ENCODE assay signal across 28 mouse cellular contexts in the genomic region with DNA sequence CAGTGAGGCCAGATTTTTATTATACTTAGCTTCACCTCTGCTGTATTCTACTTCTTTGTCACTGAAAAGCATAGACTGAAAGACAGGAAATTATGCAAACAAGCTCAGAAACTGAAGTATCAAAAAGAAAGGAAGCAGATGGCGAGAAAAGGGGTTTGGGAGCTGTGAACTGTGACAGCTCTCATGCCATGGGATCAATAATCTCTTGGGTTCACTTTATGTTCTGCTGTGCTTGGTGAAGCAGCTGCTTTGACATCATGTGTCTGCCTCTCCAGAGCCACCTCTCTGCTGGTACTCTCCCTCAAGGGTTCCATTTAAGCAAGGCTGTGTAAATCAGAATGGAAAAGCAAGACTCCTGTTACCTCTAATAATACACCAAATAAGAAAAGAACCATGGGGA.
DNase-seq lines count a peak whose midpoint lies in the region; ATAC-seq and TF ChIP-seq lines count a peak whose summit lies in the region.
"Had no signal": no experiment of that assay in that cellular context is flagged by ENCODE, and none has a peak within 500 bp of the region (broad histone marks: within the 10 kb centered on the region; RNA-seq: fewer than 3 reads in every experiment).

No protein-coding gene starts in this region.

- H3K9me3 ChIP-seq in forebrain, embryonic 14.5 days (replicated peaks; ENCODE audit: control insufficient read depth, low read length), result no peaks in the 10 kb centered on the region
- no peaks in the 10 kb centered on the region for H3K9me3 ChIP-seq in forebrain, embryonic 13.5 days (replicated peaks)
- no peaks in the 10 kb centered on the region for H3K9me3 ChIP-seq in midbrain, embryonic 11.5 days (ENCODE audit: control insufficient read depth, low read length)
- no peaks in the 10 kb centered on the region for H3K9me3 ChIP-seq in midbrain, embryonic 15.5 days
- H3K9me3 ChIP-seq in CH12.LX (replicated peaks; ENCODE audit: low read length), result peaks cover 14% of the 10 kb centered on the region
- H3K9me3 ChIP-seq: embryonic facial prominence, embryonic 13.5 days; forebrain, embryonic 10.5 days; forebrain, embryonic 15.5 days; G1E; heart, embryonic 10.5 days; heart, embryonic 13.5 days; hindbrain, embryonic 13.5 days; intestine, embryonic 15.5 days had no signal

- H3K79me2 ChIP-seq in CH12.LX (replicated peaks; ENCODE audit: control insufficient read depth, extremely low read depth, insufficient read depth, poor library complexity, severe bottlenecking), result no peaks in the 10 kb centered on the region

- no peak for TF ChIP-seq POLR2A in CH12.LX (IDR thresholded peaks at IDR 0.05; ENCODE audit: low read depth, low read length)

- no peak for TF ChIP-seq RAD21 in CH12.LX (IDR thresholded peaks at IDR 0.05; ENCODE audit: low read depth, low read length)

- no peaks in the 10 kb centered on the region for H3K36me3 ChIP-seq in forebrain, embryonic 14.5 days (ENCODE audit: control insufficient read depth, insufficient read depth, low read length)
- H3K36me3 ChIP-seq in forebrain, embryonic 13.5 days (ENCODE audit: poor library complexity, severe bottlenecking), result no peaks in the 10 kb centered on the region
- H3K36me3 ChIP-seq in midbrain, embryonic 11.5 days (ENCODE audit: control insufficient read depth, insufficient read depth, low read length), result no peaks in the 10 kb centered on the region
- H3K36me3 ChIP-seq in midbrain, embryonic 15.5 days (replicated peaks), result no peaks in the 10 kb centered on the region
- no peaks in the 10 kb centered on the region for H3K36me3 ChIP-seq in CH12.LX (replicated peaks in 1 of 2; ENCODE audit: control insufficient read depth in 1 of 2, insufficient read depth in 1 of 2, low read length in 1 of 2)
- H3K36me3 ChIP-seq: embryonic facial prominence, embryonic 13.5 days; forebrain, embryonic 10.5 days; forebrain, embryonic 15.5 days; G1E; heart, embryonic 10.5 days; heart, embryonic 13.5 days; hindbrain, embryonic 13.5 days; intestine, embryonic 15.5 days had no signal

- TF ChIP-seq EP300 in CH12.LX (IDR thresholded peaks at IDR 0.05; ENCODE audit: low read length), result no peak

- no peak overlapping the region for H3K4me2 ChIP-seq in forebrain, embryonic 14.5 days (ENCODE audit: low read length)
- H3K4me2 ChIP-seq in forebrain, embryonic 13.5 days, result no peak overlapping the region
- no peak overlapping the region for H3K4me2 ChIP-seq in midbrain, embryonic 11.5 days
- H3K4me2 ChIP-seq in midbrain, embryonic 15.5 days, result no peak overlapping the region
- no peak overlapping the region for H3K4me2 ChIP-seq in CH12.LX (ENCODE audit: insufficient read depth, low read depth, poor library complexity, severe bottlenecking)
- H3K4me2 ChIP-seq: embryonic facial prominence, embryonic 13.5 days; forebrain, embryonic 15.5 days; heart, embryonic 13.5 days; hindbrain, embryonic 13.5 days; intestine, embryonic 15.5 days had no signal

- dilution Hi-C loops in CH12.LX (cut with MboI; ENCODE audit: extremely low pct_ligation_motif_present, extremely low pct_unique_long_range_greater_than_20kb, low sequenced_read_pairs), result no loop called here

- no peaks in the 10 kb centered on the region for H3K27me3 ChIP-seq in forebrain, embryonic 14.5 days (replicated peaks; ENCODE audit: control insufficient read depth, insufficient read depth, low read length)
- H3K27me3 ChIP-seq in forebrain, embryonic 13.5 days, result no peaks in the 10 kb centered on the region
- H3K27me3 ChIP-seq in midbrain, embryonic 11.5 days (ENCODE audit: control insufficient read depth, insufficient read depth, low read length), result no peaks in the 10 kb centered on the region
- H3K27me3 ChIP-seq in midbrain, embryonic 15.5 days (replicated peaks), result no peaks in the 10 kb centered on the region
- no peaks in the 10 kb centered on the region for H3K27me3 ChIP-seq in CH12.LX (replicated peaks)
- H3K27me3 ChIP-seq: embryonic facial prominence, embryonic 13.5 days; forebrain, embryonic 15.5 days; heart, embryonic 13.5 days; hindbrain, embryonic 13.5 days; intestine, embryonic 15.5 days; Patski had no signal

- 67% methylated on average over 1 of the region's 1 CpGs for WGBS in forebrain, embryonic 14.5 days
- WGBS in forebrain, embryonic 13.5 days, result 79% methylated on average over 1 of the region's 1 CpGs
- 70% methylated on average over 1 of the region's 1 CpGs for WGBS in midbrain, embryonic 11.5 days
- 67% methylated on average over 1 of the region's 1 CpGs for WGBS in midbrain, embryonic 15.5 days

- no peaks in the 10 kb centered on the region for H3K4me1 ChIP-seq in forebrain, embryonic 14.5 days (ENCODE audit: control insufficient read depth, insufficient read depth, low read length)
- no peaks in the 10 kb centered on the region for H3K4me1 ChIP-seq in forebrain, embryonic 13.5 days
- no peaks in the 10 kb centered on the region for H3K4me1 ChIP-seq in midbrain, embryonic 11.5 days (ENCODE audit: control insufficient read depth, insufficient read depth, low read length)
- no peaks in the 10 kb centered on the region for H3K4me1 ChIP-seq in midbrain, embryonic 15.5 days
- H3K4me1 ChIP-seq in CH12.LX (ENCODE audit: control insufficient read depth in 1 of 2, insufficient read depth in 2 of 2), result no peaks in the 10 kb centered on the region
- H3K4me1 ChIP-seq: embryonic facial prominence, embryonic 13.5 days; forebrain, embryonic 10.5 days; forebrain, embryonic 15.5 days; heart, embryonic 10.5 days; heart, embryonic 13.5 days; hindbrain, embryonic 13.5 days; intestine, embryonic 15.5 days had no signal

- DNase-seq in forebrain, embryonic 14.5 days (ENCODE audit: low spot score), result peak; percentile 6
- DNase-seq in midbrain, embryonic 11.5 days (ENCODE audit: low spot score, missing footprints), result no peak
- peak; percentile 52 for DNase-seq in A20 (ENCODE audit: low read depth, low spot score)
- DNase-seq in CH12.LX (ENCODE audit: extremely low read depth), result peak; percentile 12
- DNase-seq in cerebellum, postnatal 25 days, result no peak
- DNase-seq: adrenal gland, postnatal 10 days; adrenal gland, postnatal 36 days; cerebellum, adult 11 months; cerebellum, adult 2 months; cerebellum, adult 9-11 months; cerebellum, postnatal 36 days; gastrocnemius, postnatal 25 days; heart, adult 2 months; heart, postnatal 14 days; heart, postnatal 4 days; kidney, adult 11 months had no signal

- no peak for TF ChIP-seq CTCF in CH12.LX (conservative IDR thresholded peaks at IDR 0.05 in 1 of 2, IDR thresholded peaks at IDR 0.05 in 1 of 2; ENCODE audit: low read depth in 2 of 2, low read length in 2 of 2)

- H3K27ac ChIP-seq in forebrain, embryonic 14.5 days (ENCODE audit: low read depth, low read length), result no peak overlapping the region
- no peak overlapping the region for H3K27ac ChIP-seq in forebrain, embryonic 13.5 days
- no peak overlapping the region for H3K27ac ChIP-seq in midbrain, embryonic 11.5 days (ENCODE audit: low read depth, low read length)
- H3K27ac ChIP-seq in midbrain, embryonic 15.5 days, result no peak overlapping the region
- no peak overlapping the region for H3K27ac ChIP-seq in CH12.LX (ENCODE audit: insufficient read depth, low read depth)
- H3K27ac ChIP-seq: embryonic facial prominence, embryonic 13.5 days; forebrain, embryonic 10.5 days; forebrain, embryonic 15.5 days; heart, adult 2 months; heart, embryonic 10.5 days; heart, embryonic 13.5 days; hindbrain, embryonic 13.5 days; intestine, embryonic 15.5 days had no signal

- in situ Hi-C loops in CH12.LX (cut with MboI; ENCODE audit: low pct_ligation_motif_present, low pct_unique_long_range_greater_than_20kb, low sequenced_read_pairs), result no loop called here

- no peak overlapping the region for H3K9ac ChIP-seq in forebrain, embryonic 14.5 days (ENCODE audit: low read length)
- no peak overlapping the region for H3K9ac ChIP-seq in forebrain, embryonic 13.5 days
- no peak overlapping the region for H3K9ac ChIP-seq in midbrain, embryonic 11.5 days (ENCODE audit: low read length)
- no peak overlapping the region for H3K9ac ChIP-seq in midbrain, embryonic 15.5 days
- H3K9ac ChIP-seq in CH12.LX (ENCODE audit: insufficient read depth, low read depth), result no peak overlapping the region
- H3K9ac ChIP-seq: embryonic facial prominence, embryonic 13.5 days; forebrain, embryonic 15.5 days; heart, embryonic 13.5 days; hindbrain, embryonic 13.5 days; intestine, embryonic 15.5 days had no signal

- H3K4me3 ChIP-seq in forebrain, embryonic 14.5 days (ENCODE audit: low read depth, low read length), result no peak overlapping the region
- no peak overlapping the region for H3K4me3 ChIP-seq in forebrain, embryonic 13.5 days
- H3K4me3 ChIP-seq in midbrain, embryonic 11.5 days (ENCODE audit: low read depth, low read length), result no peak overlapping the region
- H3K4me3 ChIP-seq in midbrain, embryonic 15.5 days, result no peak overlapping the region
- no peak overlapping the region for H3K4me3 ChIP-seq in CH12.LX (replicated peaks in 1 of 3; ENCODE audit: low read depth in 2 of 3, low read length in 2 of 3, poor library complexity in 1 of 3)
- H3K4me3 ChIP-seq: embryonic facial prominence, embryonic 13.5 days; forebrain, embryonic 10.5 days; forebrain, embryonic 15.5 days; heart, adult 2 months; heart, embryonic 10.5 days; heart, embryonic 13.5 days; hindbrain, embryonic 13.5 days; intestine, embryonic 15.5 days had no signal

- no peak for ATAC-seq in forebrain, embryonic 14.5 days
- ATAC-seq in forebrain, embryonic 13.5 days, result no peak
- peak; percentile 75 for ATAC-seq in midbrain, embryonic 11.5 days (ENCODE audit: low FRiP score)
- no peak for ATAC-seq in midbrain, embryonic 15.5 days (replicated peaks)
- ATAC-seq: forebrain, embryonic 15.5 days; hindbrain, embryonic 16.5 days; intestine, embryonic 15.5 days; Patski had no signal

TF ChIP-seq in CH12.LX, 34 proteins besides CTCF, POLR2A, EP300 and RAD21:
- TF ChIP-seq USF1 (IDR thresholded peaks at IDR 0.05; ENCODE audit: low read depth, low read length), result no peak
- no peak for TF ChIP-seq ZKSCAN1 (IDR thresholded peaks at IDR 0.05; ENCODE audit: borderline replicate concordance, low read depth, low read length)

Comparison
In these comparisons a context has a peak if more than half of its experiments do, and no peak if none do; other contexts are left out.
1. DNase-seq: peak in forebrain, embryonic 14.5 days (single experiment), A20 (single experiment) and CH12.LX (single experiment); none in midbrain, embryonic 11.5 days (single experiment) and cerebellum, postnatal 25 days (0 of 2).